Comparison of ENCODE assay signal across 8 mouse cellular contexts in the genomic region with DNA sequence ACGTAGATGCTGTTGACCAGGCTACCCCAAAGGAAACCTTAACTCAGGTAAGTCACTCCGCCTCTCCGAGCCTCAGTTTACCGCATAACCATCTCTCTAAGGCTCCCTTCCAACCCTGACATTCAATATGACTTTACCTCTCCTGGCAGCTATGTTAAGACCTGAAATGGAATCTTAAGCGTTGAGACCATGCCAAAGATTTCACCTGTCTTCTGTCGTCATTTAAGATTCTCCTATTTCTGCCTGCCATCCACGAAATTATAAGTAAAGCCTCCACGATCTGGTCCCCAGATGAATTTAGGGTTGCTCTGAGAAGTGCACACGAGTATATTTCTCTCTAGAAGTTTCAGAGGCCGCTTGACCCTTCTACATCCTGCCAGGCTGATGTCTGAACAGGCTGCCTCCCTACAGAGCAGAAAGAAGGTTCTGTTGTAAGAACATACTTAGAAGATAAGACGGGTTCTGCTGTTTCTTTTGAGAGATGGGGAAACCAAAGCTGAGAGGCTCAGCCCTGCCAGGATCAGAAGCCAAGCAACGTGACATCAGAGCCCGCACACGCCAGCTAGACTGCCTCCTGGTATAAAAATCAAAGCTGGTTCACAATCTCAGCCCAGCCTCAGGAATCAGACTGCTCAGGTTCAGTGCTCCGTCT. TPM values are rescaled to one million over a fixed set of nuclear protein-coding genes. Genes with fewer than 3 reads are reported as not detected.
DNase-seq lines count a peak whose midpoint lies in the region; ATAC-seq and TF ChIP-seq lines count a peak whose summit lies in the region.

No protein-coding gene starts in this region.

- DNase-seq in kidney, adult 18-20 months, result no peak
- no peak for DNase-seq in forebrain, embryonic 10.5 days (ENCODE audit: extremely low spot score, low spot score)
- peak; percentile 8 for DNase-seq in splenic B cell, adult 2 months (ENCODE audit: low read depth, low spot score)
- no peak for DNase-seq in MN1 (ENCODE audit: low spot score)
- DNase-seq in kidney, adult 8-10 months, result no peak

- TF ChIP-seq CTCF in bone marrow, adult 2 months (IDR thresholded peaks at IDR 0.05; ENCODE audit: control insufficient read depth, insufficient read depth, low read length), result no peak

- peak overlapping the region; percentile 82 for H3K4me3 ChIP-seq in kidney, embryonic 14.5 days (ENCODE audit: low read length)
- H3K4me3 ChIP-seq in bone marrow, adult 2 months (replicated peaks; ENCODE audit: control insufficient read depth, low read depth, low read length), result peak overlapping the region; percentile 10
- peak overlapping the region; percentile 84 for H3K4me3 ChIP-seq in forebrain, embryonic 10.5 days
- H3K4me3 ChIP-seq in limb, embryonic 13.5 days, result peak overlapping the region; percentile 95

- H3K4me1 ChIP-seq in kidney, embryonic 14.5 days (ENCODE audit: control insufficient read depth, insufficient read depth, low read length), result peaks cover 3% of the 10 kb centered on the region; the same call in 1 of the 2 replicates
- 0 out of 2 replicates have a peak, but pooled peaks cover 2% of the 10 kb centered on the region for H3K4me1 ChIP-seq in bone marrow, adult 2 months (ENCODE audit: control insufficient read depth, insufficient read depth, low read length)
- H3K4me1 ChIP-seq in forebrain, embryonic 10.5 days, result peaks cover 37% of the 10 kb centered on the region
- H3K4me1 ChIP-seq in limb, embryonic 13.5 days, result peaks cover 36% of the 10 kb centered on the region

- no peak for TF ChIP-seq POLR2A in bone marrow, adult 2 months (IDR thresholded peaks at IDR 0.05; ENCODE audit: borderline replicate concordance, control insufficient read depth, low read depth, low read length)

- H3K27me3 ChIP-seq in kidney, embryonic 14.5 days (ENCODE audit: control insufficient read depth, insufficient read depth, low read length), result no peaks in the 10 kb centered on the region
- peaks cover 34% of the 10 kb centered on the region for H3K27me3 ChIP-seq in forebrain, embryonic 10.5 days (ENCODE audit: poor library complexity, severe bottlenecking)
- 0 out of 2 replicates have a peak, but pooled peaks cover 3% of the 10 kb centered on the region for H3K27me3 ChIP-seq in limb, embryonic 13.5 days
- no peaks in the 10 kb centered on the region for H3K27me3 ChIP-seq in splenic B cell, adult 2 months (ENCODE audit: control insufficient read depth, insufficient read depth, low read length, poor library complexity, severe bottlenecking)

- H3K9me3 ChIP-seq in kidney, embryonic 14.5 days (ENCODE audit: control insufficient read depth, low read length), result peaks cover 2% of the 10 kb centered on the region; the same call in 1 of the 2 replicates
- H3K9me3 ChIP-seq in forebrain, embryonic 10.5 days, result no peaks in the 10 kb centered on the region
- no peaks in the 10 kb centered on the region for H3K9me3 ChIP-seq in limb, embryonic 13.5 days

- H3K27ac ChIP-seq in kidney, embryonic 14.5 days (ENCODE audit: low read depth, low read length), result no peak overlapping the region
- H3K27ac ChIP-seq in bone marrow, adult 2 months (ENCODE audit: control insufficient read depth, insufficient read depth, low read depth, low read length, poor library complexity), result no peak overlapping the region
- peak overlapping the region; percentile 99 for H3K27ac ChIP-seq in forebrain, embryonic 10.5 days
- no peak overlapping the region for H3K27ac ChIP-seq in limb, embryonic 13.5 days

- H3K4me2 ChIP-seq in kidney, embryonic 14.5 days (replicated peaks; ENCODE audit: low read depth, low read length), result peak overlapping the region; percentile 34
- peak overlapping the region; percentile 91 for H3K4me2 ChIP-seq in limb, embryonic 13.5 days (replicated peaks)

- no peaks in the 10 kb centered on the region for H3K36me3 ChIP-seq in kidney, embryonic 14.5 days (ENCODE audit: control insufficient read depth, insufficient read depth, low read length)
- no peaks in the 10 kb centered on the region for H3K36me3 ChIP-seq in forebrain, embryonic 10.5 days (replicated peaks)
- no peaks in the 10 kb centered on the region for H3K36me3 ChIP-seq in limb, embryonic 13.5 days
- no peaks in the 10 kb centered on the region; the same call in 1 of the 2 replicates for H3K36me3 ChIP-seq in splenic B cell, adult 2 months (ENCODE audit: control insufficient read depth, insufficient read depth, low read length, poor library complexity, severe bottlenecking)

- 14% methylated on average over 14 of the region's 15 CpGs for WGBS in kidney, embryonic 14.5 days
- WGBS in bone marrow, adult 2 months, result 16% methylated on average over 15 of the region's 15 CpGs
- WGBS in forebrain, embryonic 10.5 days, result 8% methylated on average over 15 of the region's 15 CpGs
- WGBS in limb, embryonic 13.5 days, result 11% methylated on average over 15 of the region's 15 CpGs

- H3K9ac ChIP-seq in kidney, embryonic 14.5 days (ENCODE audit: low read depth, low read length), result peak overlapping the region; percentile 93; the same call in 1 of the 2 replicates
- 0 out of 2 replicates have a peak overlapping the region, but pooled peaks have one; percentile 13 for H3K9ac ChIP-seq in limb, embryonic 13.5 days

- ATAC-seq in kidney, embryonic 14.5 days (ENCODE audit: low FRiP score, low TSS enrichment), result no peak
- ATAC-seq in limb, embryonic 13.5 days (ENCODE audit: low FRiP score, low read depth), result no peak

RNA-seq across cellular contexts. Expression of gene Gm10300, which starts 24.8 kb away (rescaled TPM):
- polyA plus RNA-seq in kidney, embryonic 14.5 days (2014; fragmentation: Nextera tagmentation; extraction: Ambion mirVana), result 0.09 TPM in 1 of 2 replicates, not detected in the other
- polyA plus RNA-seq in bone marrow, adult 2 months (2011; ENCODE audit: insufficient read depth, insufficient read length, low replicate concordance, missing spikeins), result 0.65 and 0.70 TPM in 2 replicates
- polyA plus RNA-seq in forebrain, embryonic 10.5 days (2016; fragmentation: Nextera tagmentation; extraction: Ambion mirVana), result not detected in 2 replicates
- 0.08 TPM in 1 of 2 replicates, not detected in the other for polyA plus RNA-seq in limb, embryonic 13.5 days (2015; fragmentation: Nextera tagmentation; extraction: Ambion mirVana)

RNA-seq across cellular contexts. Expression of gene Epb41, which starts 25.4 kb away (rescaled TPM):
- 52.5 and 78.5 TPM in 2 replicates for polyA plus RNA-seq in kidney, embryonic 14.5 days (2014; fragmentation: Nextera tagmentation; extraction: Ambion mirVana)
- 298 and 306 TPM in 2 replicates for polyA plus RNA-seq in bone marrow, adult 2 months (2011; ENCODE audit: insufficient read depth, insufficient read length, low replicate concordance, missing spikeins)
- 115 and 123 TPM in 2 replicates for polyA plus RNA-seq in forebrain, embryonic 10.5 days (2016; fragmentation: Nextera tagmentation; extraction: Ambion mirVana)
- polyA plus RNA-seq in limb, embryonic 13.5 days (2015; fragmentation: Nextera tagmentation; extraction: Ambion mirVana), result 70.4 and 78.8 TPM in 2 replicates

Comparison
In these comparisons a context has a peak if more than half of its experiments do, and no peak if none do; other contexts are left out.
1. H3K4me3 ChIP-seq: peak in every context shown above with its lines; median percentile 95 in limb, embryonic 13.5 days; 84 in forebrain, embryonic 10.5 days; 82 in kidney, embryonic 14.5 days; 10 in bone marrow, adult 2 months.